Mouse (Mus musculus): ENCODE results near the gene Gatm.

DNA sequence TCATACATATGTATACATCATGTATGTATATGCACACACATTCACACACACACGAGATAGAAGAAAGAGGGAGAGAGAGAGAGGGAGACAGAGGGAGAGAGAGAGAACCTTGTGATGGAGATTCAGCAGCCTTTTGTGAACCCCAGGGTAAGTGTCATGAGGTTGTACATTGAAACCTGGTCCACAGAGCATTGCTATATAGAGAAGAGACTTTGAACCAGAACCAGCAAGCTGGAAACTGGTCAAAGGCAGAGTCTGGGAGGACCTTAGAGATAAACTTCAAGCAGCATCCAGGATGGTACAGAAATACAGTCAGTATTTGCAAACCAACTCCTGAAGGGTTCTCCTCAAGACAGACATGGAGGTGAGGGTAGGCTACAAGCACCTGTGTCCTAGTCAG, 20.8 kb downstream of the Gatm start:
- TF ChIP-seq HCFC1 (IDR thresholded peaks at IDR 0.05; ENCODE audit: borderline replicate concordance, insufficient read depth, low read length), result no peak
- no peak for TF ChIP-seq ZNF384 (IDR thresholded peaks at IDR 0.05; ENCODE audit: low read depth, low read length)
- no peak for TF ChIP-seq MAFK (IDR thresholded peaks at IDR 0.05; ENCODE audit: insufficient read depth, low read depth, low read length)
- no peak for TF ChIP-seq CHD2 (IDR thresholded peaks at IDR 0.05; ENCODE audit: low read depth, low read length)

Measured in ES-E14 (cell line).